Mouse (Mus musculus) Patski (cell line): ENCODE measurements around the gene Pik3r4. TPM values are rescaled to one million over a fixed set of nuclear protein-coding genes. Genes with fewer than 3 reads are reported as not detected.
"Not testable (repeated sequence)": the region's sequence is repeated elsewhere in the genome, so short reads cannot be mapped to it uniquely, and the experiment has no call there.

ENCODE experiments used
- ATAC-seq: fragments of 100-300 bp; one replicate; pipeline ENCODE4 v1.8.0; 2021
- CTCF ChIA-PET: fragments of 350-600 bp; sonication (Branson Sonifier 250); formaldehyde crosslinking; loops from one replicate; lab custom pipeline; 2022; ENCODE audit warnings: inconsistent platforms; lab: Charles Lee
- POLR2A ChIA-PET: fragments of 350-600 bp; sonication (Branson Sonifier 250); formaldehyde crosslinking; loops from one replicate; lab custom pipeline; 2022; ENCODE audit warnings: antibody characterized with exemption, inconsistent platforms; lab: Charles Lee
- DNase-seq: peaks from one replicate; pipeline ENCODE4 v3.0.0-alpha.2; 2011; ENCODE audit warnings: low read depth, low spot score
- H3K27me3 ChIP-seq: fragments of 371-371 bp; one replicate; pipeline ENCODE4 v1.5.1; 2021
- CTCF ChIP-seq: fragments of 100-300 bp; IDR thresholded peaks from one replicate; pipeline ENCODE4 v1.5.1; 2021
- in situ Hi-C: fragments of 300-500 bp; cut with MboI; formaldehyde crosslinking; loops from 3 replicates; pipeline ENCODE4 v1.11.1; 2018; ENCODE audit warnings: low pct_unique_long_range_greater_than_20kb, mixed read lengths
- polyA plus RNA-seq: library from polyadenylated mRNA; unstranded; gene quantifications from one replicate; pipeline ENCODE4 v1.2.3, GENCODE M21; 2021

The Pik3r4 gene
- polyA plus RNA-seq = 27.6 TPM

DNA sequence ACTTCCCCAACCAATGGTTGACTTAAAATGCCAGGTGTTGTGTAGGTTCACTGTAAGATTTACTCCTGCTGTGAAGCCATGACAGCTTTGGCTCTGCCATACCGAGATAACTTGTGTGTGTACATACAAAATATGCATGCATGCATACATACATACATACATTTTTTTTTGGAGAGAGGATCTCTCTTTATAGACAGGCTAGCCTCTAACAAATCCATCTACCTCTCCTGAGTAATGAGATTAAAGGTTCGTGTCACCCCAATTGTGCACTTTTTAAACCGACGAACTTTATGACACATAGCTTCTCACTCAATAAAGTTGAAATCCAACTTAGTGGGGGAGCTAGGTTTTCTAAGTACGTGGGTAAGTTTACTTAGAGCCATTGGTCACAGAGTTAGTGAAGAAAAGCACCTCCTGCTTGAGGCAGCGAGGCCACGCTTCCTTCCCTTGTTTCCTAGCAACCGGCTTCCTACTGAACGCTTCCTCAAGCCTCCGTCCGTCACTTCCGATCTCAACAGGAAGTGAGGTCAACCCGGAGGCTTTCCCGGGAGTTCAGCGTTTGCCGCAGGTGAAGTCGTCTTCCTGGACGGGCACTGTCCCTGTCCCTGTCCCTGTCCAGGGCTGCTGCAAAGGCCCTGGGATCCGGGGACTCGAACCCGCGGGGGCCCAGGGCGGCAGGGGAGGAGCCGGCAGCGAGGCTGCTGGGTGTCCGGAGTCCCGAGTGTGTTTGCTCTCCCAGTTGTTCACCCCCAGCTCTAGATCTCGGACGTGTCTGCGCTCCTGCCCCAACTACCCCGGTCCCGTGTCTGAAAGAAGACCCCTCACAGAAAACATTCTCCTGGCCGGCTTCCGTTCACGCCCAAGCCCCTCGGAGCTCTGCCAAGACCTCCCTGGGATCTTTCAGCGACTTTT, at the start of gene Pik3r4:
TSS of gene Pik3r4 (plus strand) at position 519 of the 912 bp plus-strand sequence.
- POLR2A ChIA-PET = interaction anchor here (0.7 kb wide), 1 partner anchor 148 kb away, joined by 3 read pairs; no protein-coding TSS in a partner anchor

DNA sequence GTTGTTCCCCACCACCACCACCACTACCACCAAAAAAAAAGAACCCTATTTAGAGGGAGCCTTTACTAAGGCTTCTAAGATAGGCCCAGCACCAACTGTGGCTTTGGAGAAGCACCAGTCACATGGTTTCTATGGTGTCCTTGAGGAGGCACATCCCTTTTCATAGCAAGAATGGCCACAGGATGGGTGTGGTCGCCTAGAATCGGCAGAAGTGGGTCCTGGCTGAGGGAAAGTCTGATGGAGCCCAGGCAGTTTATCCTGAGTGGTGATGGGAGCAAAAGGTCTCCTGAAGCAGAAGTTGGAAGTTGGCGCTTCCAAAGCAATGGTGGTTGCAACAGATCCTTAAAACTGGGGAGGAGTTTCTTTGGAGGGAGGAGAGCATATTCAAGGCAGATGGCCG, 43.9 kb upstream of the Pik3r4 start:
- DNase-seq = no peak
- no peak for ATAC-seq
- in situ Hi-C loops = no loop called here
- ChIA-PET POLR2A (no interaction called here), CTCF (no interaction called here)
- TF ChIP-seq CTCF = no peak
- peaks cover 13% of the 10 kb centered on the region for H3K27me3 ChIP-seq

More for the DNA sequence above, at the start of gene Pik3r4:
- H3K27me3 ChIP-seq = no peaks in the 10 kb centered on the region
- TF ChIP-seq CTCF = no peak
- ATAC-seq (peak; percentile 96), DNase-seq (peak; percentile 83)
- in situ Hi-C loops = no loop called here
- CTCF ChIA-PET = interaction anchor here (0.6 kb wide), 1 partner anchor 146 kb away, joined by 3 read pairs; no protein-coding TSS in a partner anchor

DNA sequence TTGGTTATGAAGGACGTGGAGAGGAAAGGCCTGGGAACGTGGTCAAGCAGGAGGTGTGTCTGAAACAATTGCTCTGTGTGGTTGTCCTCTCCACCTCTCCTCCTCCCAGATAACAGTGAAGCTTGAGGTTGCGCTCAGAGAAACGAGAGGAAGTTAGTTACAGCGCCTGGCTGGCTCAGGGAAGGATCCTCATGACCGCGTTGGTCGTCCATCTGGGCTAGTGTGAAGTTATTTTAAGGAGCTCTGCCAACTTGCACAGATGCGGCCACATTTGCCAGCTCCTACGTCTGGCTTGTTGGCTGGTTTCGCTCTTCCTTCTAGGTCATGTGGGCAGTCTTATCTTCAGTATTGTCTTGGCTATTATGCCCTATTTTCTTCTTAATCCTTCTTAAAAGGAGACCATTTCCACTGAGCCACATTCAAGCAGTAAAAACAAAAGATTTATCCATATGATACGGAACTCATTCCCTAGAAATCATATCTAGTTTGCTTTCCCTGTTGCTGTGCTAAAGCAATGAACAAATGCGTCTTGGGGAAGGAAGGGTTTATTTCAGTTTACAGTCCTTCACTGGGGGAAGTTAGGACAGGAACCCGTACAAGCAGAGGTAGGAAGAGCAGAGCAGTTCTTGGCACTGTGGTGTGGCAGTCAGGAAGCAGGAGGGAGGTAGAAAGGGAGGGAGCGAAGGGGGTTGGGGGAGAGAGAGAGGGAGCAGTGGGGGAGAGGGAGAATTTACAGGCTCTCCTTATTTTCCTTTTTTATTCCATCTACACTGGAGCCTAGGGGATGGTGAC, 30.6 kb upstream of the Pik3r4 start:
- in situ Hi-C loops = loop anchor here (10.0 kb wide), 1 partner anchor 217 kb away; the partner anchor contains the start of genes Aste1 and Nek11
- peaks cover 12% of the 10 kb centered on the region for H3K27me3 ChIP-seq
- ChIA-PET CTCF (interaction anchor here (1.1 to 2.2 kb wide), 2 partner anchors 117 to 143 kb away, joined by 4 to 8 read pairs; no protein-coding TSS in a partner anchor), POLR2A (interaction anchor here (0.6 to 1.4 kb wide), 2 partner anchors 9 to 49 kb away, joined by 4 to 5 read pairs; no protein-coding TSS in a partner anchor)
- TF ChIP-seq CTCF = no peak
- DNase-seq (peak; percentile 57), ATAC-seq (peak; percentile 79)

DNA sequence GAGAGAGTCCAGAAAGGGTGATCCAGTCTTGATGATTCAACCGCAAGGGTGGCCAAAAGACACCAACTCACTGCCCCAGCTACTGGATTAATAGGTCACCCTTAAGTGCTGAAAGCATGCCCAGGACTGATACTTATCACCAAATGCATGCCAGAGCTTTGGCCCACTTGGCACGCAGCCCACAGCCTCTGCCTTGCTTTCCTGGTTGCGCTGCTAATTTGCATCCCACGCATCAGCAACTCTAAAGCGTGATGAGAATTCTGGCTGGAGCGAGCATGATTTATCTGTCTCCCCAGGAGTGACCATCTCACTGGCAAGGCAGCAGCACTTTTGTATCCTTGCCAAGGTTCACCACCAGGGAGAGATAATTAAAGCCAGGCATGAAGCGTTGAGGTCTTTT, 29.9 kb upstream of the Pik3r4 start:
- peak; percentile 98 for DNase-seq
- POLR2A ChIA-PET = interaction anchor here (0.6 to 1.4 kb wide), 4 partner anchors 9 to 119 kb away, joined by 4 to 6 read pairs (median 5); no protein-coding TSS in a partner anchor
- in situ Hi-C loops = loop anchor here (10.0 kb wide), 1 partner anchor 218 kb away; the partner anchor contains the start of genes Aste1 and Nek11

DNA sequence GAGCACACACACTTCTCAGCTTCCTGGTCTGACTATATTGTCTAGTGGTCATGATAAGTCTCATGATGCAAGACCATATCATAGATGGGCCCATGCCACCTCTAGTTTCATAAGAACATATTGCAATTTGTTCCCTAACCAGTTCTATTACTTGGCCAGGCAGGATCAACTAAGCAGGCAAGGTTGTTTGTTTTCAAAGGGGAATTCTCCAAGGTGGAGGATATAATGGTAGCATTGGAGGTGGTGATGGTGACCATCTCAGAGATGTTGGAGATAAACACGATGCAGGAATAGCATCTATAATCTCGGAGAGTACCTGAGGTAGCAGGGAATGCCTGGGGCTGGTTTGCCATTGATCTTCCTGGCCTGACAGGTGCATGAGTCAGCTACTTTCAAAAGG, 26.8 kb upstream of the Pik3r4 start:
- CTCF ChIA-PET = no interaction called here
- in situ Hi-C loops = loop anchor here (5.0 to 10.0 kb wide), 2 partner anchors 119 to 221 kb away; partner anchors contain the start of genes Aste1 and Nek11
- DNase-seq = no peak
- no peak for ATAC-seq
- peaks cover 12% of the 10 kb centered on the region for H3K27me3 ChIP-seq
- no peak for TF ChIP-seq CTCF
- POLR2A ChIA-PET = no interaction called here

More for the DNA sequence above, 29.9 kb upstream of the Pik3r4 start:
- TF ChIP-seq CTCF = no peak
- ATAC-seq = peak; percentile 84
- H3K27me3 ChIP-seq = peaks cover 12% of the 10 kb centered on the region
- CTCF ChIA-PET = interaction anchor here (2.2 kb wide), 1 partner anchor 118 kb away, joined by 8 read pairs; no protein-coding TSS in a partner anchor

DNA sequence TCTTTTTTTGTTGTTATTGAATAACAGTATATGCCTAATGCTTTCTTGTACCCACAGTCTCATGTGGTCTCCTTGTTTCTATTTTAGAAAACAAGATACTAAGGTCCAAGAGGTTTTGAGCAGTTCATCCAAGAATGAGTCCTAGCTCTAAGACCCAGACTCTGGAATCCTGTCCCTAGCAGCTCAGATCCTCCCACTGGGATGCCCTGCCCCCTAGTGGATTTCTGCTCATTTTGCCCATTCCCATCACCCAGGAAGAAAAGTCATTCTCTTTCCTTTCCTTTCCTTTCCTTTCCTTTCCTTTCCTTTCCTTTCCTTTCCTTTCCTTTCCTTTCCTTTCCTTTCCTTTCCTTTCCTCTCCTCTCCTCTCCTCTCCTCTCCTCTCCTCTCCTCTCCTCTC, 25.5 kb upstream of the Pik3r4 start:
- CTCF ChIA-PET = interaction anchor here (0.7 to 1.3 kb wide), 12 partner anchors 13 to 160 kb away, joined by 3 to 20 read pairs (median 4); no protein-coding TSS in a partner anchor

DNA sequence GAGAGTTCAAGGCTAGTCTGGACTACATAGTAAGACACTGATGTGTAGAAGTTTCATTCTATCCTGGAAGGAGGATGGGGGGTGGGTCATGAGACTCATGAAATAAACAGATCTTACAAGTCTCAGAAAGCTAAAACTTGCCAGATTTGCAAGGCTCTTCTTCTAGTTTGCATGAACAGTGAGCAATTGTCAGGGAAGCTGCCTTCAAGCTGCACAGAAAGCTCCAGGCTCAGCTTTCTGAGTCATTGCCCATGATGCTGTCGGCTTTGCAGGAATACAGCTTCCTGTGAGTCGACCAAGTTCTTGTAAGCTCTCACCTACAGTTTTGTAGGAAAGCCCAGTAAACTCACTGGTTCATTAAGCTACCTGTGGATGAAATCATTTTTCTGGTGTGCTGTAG, 8.8 kb upstream of the Pik3r4 start:
- in situ Hi-C loops = no loop called here
- peaks cover 3% of the 10 kb centered on the region for H3K27me3 ChIP-seq
- no peak for TF ChIP-seq CTCF
- ChIA-PET POLR2A (no interaction called here), CTCF (interaction anchor here (0.9 to 1.7 kb wide), 2 partner anchors 11 to 17 kb away, joined by 3 to 4 read pairs; no protein-coding TSS in a partner anchor)
- ATAC-seq (no peak), DNase-seq (no peak)

More for the DNA sequence above, 25.5 kb upstream of the Pik3r4 start:
- peaks cover 12% of the 10 kb centered on the region for H3K27me3 ChIP-seq
- in situ Hi-C loops = loop anchor here (5.0 to 10.0 kb wide), 2 partner anchors 120 to 222 kb away; partner anchors contain the start of genes Aste1 and Nek11
- POLR2A ChIA-PET, ATAC-seq, DNase-seq: not testable (repeated sequence)
- peak; percentile 85 for TF ChIP-seq CTCF

DNA sequence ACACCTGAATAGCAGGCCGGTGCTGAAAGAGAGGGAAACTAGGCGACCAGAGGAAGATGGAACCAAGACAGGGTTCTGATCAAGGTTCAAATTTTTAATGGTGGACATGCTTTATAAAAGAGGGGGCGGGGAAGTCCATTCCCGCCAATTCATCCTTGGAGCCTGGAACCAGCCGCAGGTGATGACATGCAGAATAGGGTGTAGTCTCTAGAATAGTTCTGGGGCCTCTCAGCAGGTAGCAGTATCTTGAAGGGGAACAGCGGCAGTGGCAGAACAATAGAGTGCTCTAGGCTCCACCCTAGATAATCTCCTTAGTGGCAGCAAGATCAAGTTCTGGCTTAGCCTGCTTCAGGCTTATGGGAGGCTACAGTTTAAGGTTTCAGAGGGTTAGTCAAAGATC, 1.4 kb upstream of the Pik3r4 start:
- POLR2A ChIA-PET, H3K27me3 ChIP-seq, ATAC-seq, CTCF ChIA-PET, in situ Hi-C loops, DNase-seq: not testable (repeated sequence)

DNA sequence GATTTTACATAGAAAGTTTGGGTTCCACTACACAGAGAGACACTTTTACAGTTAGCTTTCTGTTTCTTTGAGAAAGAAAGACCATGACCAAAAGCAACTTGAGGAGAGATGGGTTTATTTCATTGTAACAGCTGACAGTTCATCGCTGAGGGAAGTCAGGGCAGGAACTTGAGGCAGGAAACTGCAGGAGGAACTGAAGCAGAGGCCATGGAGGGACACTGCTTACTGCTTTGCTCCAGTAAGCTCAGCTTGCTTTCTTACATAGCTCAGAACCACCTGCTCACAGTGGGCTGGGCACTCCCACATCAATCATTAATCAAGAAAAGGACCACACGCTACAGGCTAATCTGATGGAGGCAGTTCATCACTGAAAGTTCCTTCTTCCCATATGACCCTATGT, 13.4 kb downstream of the Pik3r4 start:
- CTCF ChIA-PET = interaction anchor here (1.1 to 1.6 kb wide), 2 partner anchors 27 to 41 kb away, joined by 3 to 5 read pairs; no protein-coding TSS in a partner anchor
- no peaks in the 10 kb centered on the region for H3K27me3 ChIP-seq
- DNase-seq = no peak
- no peak for TF ChIP-seq CTCF
- no peak for ATAC-seq
- POLR2A ChIA-PET = no interaction called here
- in situ Hi-C loops = no loop called here

DNA sequence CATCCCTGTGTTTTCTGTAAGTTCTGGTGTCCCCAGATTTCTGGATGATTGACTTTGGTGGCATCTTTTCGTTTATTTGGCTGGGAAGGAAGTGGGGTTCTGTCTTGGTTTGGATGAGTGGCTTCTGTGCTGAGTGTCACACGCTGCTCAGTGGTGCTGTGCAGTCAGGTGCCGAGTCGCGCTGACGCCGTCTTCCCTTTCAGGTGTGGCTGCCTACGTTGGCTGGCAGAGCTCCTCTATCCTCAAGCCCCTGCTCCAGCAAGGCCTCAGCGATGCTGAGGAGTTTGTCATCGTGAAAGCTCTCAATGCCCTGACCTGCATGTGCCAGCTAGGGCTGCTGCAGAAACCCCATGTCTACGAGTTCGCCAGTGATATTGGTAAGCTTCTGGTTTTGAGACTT, 15.4 kb downstream of the Pik3r4 start:
- DNase-seq (no peak), ATAC-seq (no peak)
- ChIA-PET CTCF (no interaction called here), POLR2A (no interaction called here)
- H3K27me3 ChIP-seq = no peaks in the 10 kb centered on the region
- no peak for TF ChIP-seq CTCF
- in situ Hi-C loops = no loop called here
